Mouse (Mus musculus): ENCODE data around the gene Alk. TPM values are rescaled to one million over a fixed set of nuclear protein-coding genes. Genes with fewer than 3 reads are reported as not detected.

Alk gene
- total and polyA plus RNA-seq, 3 experiments: not detected

DNA sequence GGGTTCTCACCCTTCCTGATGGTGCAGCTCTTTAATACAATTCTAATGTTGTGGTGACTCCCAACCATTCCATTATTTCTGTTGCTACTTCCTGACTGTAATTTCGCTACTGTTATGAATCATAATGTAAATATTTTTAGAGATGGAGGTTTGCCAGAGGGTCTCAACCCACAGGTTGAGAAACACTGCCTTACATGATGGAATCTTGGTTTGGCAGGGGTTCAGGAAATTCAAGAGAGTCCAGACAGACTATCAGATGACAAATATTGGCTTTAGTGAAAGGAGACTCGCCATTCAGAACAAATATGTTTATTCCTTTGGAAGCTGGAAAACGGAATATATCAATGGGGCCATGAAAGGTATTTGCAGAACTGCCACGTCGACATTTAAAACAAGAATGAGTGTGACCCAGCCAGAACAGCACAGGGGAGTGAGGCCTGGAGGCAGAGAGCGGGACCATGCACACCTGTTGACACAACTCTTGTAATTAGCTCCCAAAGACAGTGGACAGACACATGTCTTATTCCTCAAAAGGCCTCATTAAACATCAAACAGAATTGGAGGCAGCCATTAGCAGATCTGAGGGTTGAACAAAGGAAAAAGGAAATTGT, 44.3 kb upstream of the Alk start:
- Histone ChIP-seq H3K4me3 (ENCODE audit: control insufficient read depth in 1 of 2, insufficient read depth in 1 of 2, low read depth in 2 of 2, low read length in 2 of 2) (no peak overlapping the region), H3K9me3 (replicated peaks; ENCODE audit: insufficient read depth, low read length) (no peaks in the 10 kb centered on the region), H3K4me1 (ENCODE audit: control insufficient read depth in 1 of 2, insufficient read depth in 2 of 2, low read length in 2 of 2) (peaks cover 0 to 3% of the 10 kb centered on the region in 2 experiments; a peak in 2 of 4 replicates), H3K36me3 (ENCODE audit: control insufficient read depth in 1 of 2, insufficient read depth in 2 of 2, low read length in 2 of 2) (no peaks in the 10 kb centered on the region), H3K79me2 (ENCODE audit: control insufficient read depth, insufficient read depth, low read length, poor library complexity) (no peaks in the 10 kb centered on the region), H3K9ac (ENCODE audit: control insufficient read depth, low read depth, low read length, poor library complexity, severe bottlenecking) (no peak overlapping the region), H3K27me3 (ENCODE audit: control insufficient read depth in 1 of 2, insufficient read depth in 2 of 2, low read length in 2 of 2) (no peaks in the 10 kb centered on the region; a peak in 1 of 4 replicates), H3K27ac (ENCODE audit: control insufficient read depth, low read depth, low read length) (no peak overlapping the region)
- no peak for TF ChIP-seq HCFC1 (IDR thresholded peaks at IDR 0.05; ENCODE audit: low read depth, low read length)
- TF ChIP-seq RCOR1 (IDR thresholded peaks at IDR 0.05; ENCODE audit: low read depth, low read length): no peak
- TF ChIP-seq RAD21 (IDR thresholded peaks at IDR 0.05; ENCODE audit: low read depth, low read length): no peak
- TF ChIP-seq ZKSCAN1 (IDR thresholded peaks at IDR 0.05; ENCODE audit: low read depth, low read length): no peak
- TF ChIP-seq UBTF (IDR thresholded peaks at IDR 0.05; ENCODE audit: borderline replicate concordance, insufficient read depth, low read depth, low read length): no peak
- no peak for TF ChIP-seq USF1 (IDR thresholded peaks at IDR 0.05; ENCODE audit: low read depth, low read length)
- no peak for TF ChIP-seq CHD1 (IDR thresholded peaks at IDR 0.05; ENCODE audit: low read depth, low read length)
- TF ChIP-seq MEF2A (IDR thresholded peaks at IDR 0.05; ENCODE audit: extremely low read depth, insufficient replicate concordance, low read depth, low read length, poor library complexity, severe bottlenecking): no peak
- no peak for TF ChIP-seq TCF12 (IDR thresholded peaks at IDR 0.05; ENCODE audit: low read depth, low read length)
- no peak for TF ChIP-seq USF2 (IDR thresholded peaks at IDR 0.05; ENCODE audit: borderline replicate concordance in 1 of 2, insufficient read depth in 1 of 2, low read depth in 1 of 2, low read length in 2 of 2)
- no peak for TF ChIP-seq NELFE (IDR thresholded peaks at IDR 0.05; ENCODE audit: low read depth, low read length)
- no peak for TF ChIP-seq MYB (IDR thresholded peaks at IDR 0.05; ENCODE audit: low read depth, low read length)
- no peak for TF ChIP-seq SMC3 (IDR thresholded peaks at IDR 0.05; ENCODE audit: low read depth, low read length)
- TF ChIP-seq TAL1 (IDR thresholded peaks at IDR 0.05; ENCODE audit: low read length): no peak
- TF ChIP-seq MAFK (IDR thresholded peaks at IDR 0.05; ENCODE audit: borderline replicate concordance, low read depth, low read length): no peak
- TF ChIP-seq ZMIZ1 (IDR thresholded peaks at IDR 0.05; ENCODE audit: low read depth, low read length): no peak
- no peak for TF ChIP-seq ETS1 (IDR thresholded peaks at IDR 0.05; ENCODE audit: low read depth, low read length)
- TF ChIP-seq CTCF (IDR thresholded peaks at IDR 0.05 in 2 of 3, conservative IDR thresholded peaks at IDR 0.05 in 1 of 3; ENCODE audit: control insufficient read depth in 1 of 3, insufficient read depth in 1 of 3, low read depth in 2 of 3, low read length in 3 of 3, poor library complexity in 1 of 3, severe bottlenecking in 1 of 3): no peak
- no peak for TF ChIP-seq ELF1 (IDR thresholded peaks at IDR 0.05; ENCODE audit: low read depth, low read length)
- no peak for DNase-seq (ENCODE audit: low read depth, low spot score)

DNA sequence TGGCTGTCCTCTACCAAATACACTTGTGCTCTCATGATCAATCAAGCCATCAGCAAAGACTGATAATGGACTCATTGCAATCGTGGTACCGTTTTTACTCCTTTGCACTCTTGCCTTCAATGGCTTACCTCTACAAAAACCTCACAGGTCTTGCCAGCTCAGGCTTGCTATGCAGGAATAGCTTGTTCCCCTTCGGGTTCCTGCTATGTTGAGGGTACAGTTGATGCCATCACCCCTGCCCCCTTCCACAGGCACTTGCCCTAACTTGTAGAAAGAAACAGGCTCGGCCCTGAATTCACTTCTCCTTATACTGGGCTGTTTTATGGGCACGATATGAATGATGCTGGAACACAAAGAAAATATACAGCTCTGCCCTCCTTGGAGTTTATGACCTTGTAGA, 41.7 kb upstream of the Alk start:
- DNase-seq (ENCODE audit: low read depth, low spot score): no peak
- H3K9ac ChIP-seq (ENCODE audit: control insufficient read depth, low read depth, low read length, poor library complexity, severe bottlenecking): no peak overlapping the region
- no peaks in the 10 kb centered on the region for H3K4me1 ChIP-seq (ENCODE audit: control insufficient read depth in 1 of 2, insufficient read depth in 2 of 2, low read length in 2 of 2)
- H3K36me3 ChIP-seq (ENCODE audit: control insufficient read depth in 1 of 2, insufficient read depth in 2 of 2, low read length in 2 of 2): no peaks in the 10 kb centered on the region
- no peak overlapping the region for H3K4me3 ChIP-seq (ENCODE audit: control insufficient read depth in 1 of 2, insufficient read depth in 1 of 2, low read depth in 2 of 2, low read length in 2 of 2)
- no peaks in the 10 kb centered on the region for H3K79me2 ChIP-seq (ENCODE audit: control insufficient read depth, insufficient read depth, low read length, poor library complexity)
- H3K9me3 ChIP-seq (replicated peaks; ENCODE audit: insufficient read depth, low read length): no peaks in the 10 kb centered on the region
- no peaks in the 10 kb centered on the region; a peak in 1 of 4 replicates for H3K27me3 ChIP-seq (ENCODE audit: control insufficient read depth in 1 of 2, insufficient read depth in 2 of 2, low read length in 2 of 2)
- H3K27ac ChIP-seq (ENCODE audit: control insufficient read depth, low read depth, low read length): no peak overlapping the region
- TF ChIP-seq TBP (IDR thresholded peaks at IDR 0.05; ENCODE audit: low read depth, low read length) (no peak), SMC3 (IDR thresholded peaks at IDR 0.05; ENCODE audit: low read depth, low read length) (no peak), NELFE (IDR thresholded peaks at IDR 0.05; ENCODE audit: low read depth, low read length) (no peak), USF2 (IDR thresholded peaks at IDR 0.05; ENCODE audit: borderline replicate concordance in 1 of 2, insufficient read depth in 1 of 2, low read depth in 1 of 2, low read length in 2 of 2) (no peak), MEF2A (IDR thresholded peaks at IDR 0.05; ENCODE audit: extremely low read depth, insufficient replicate concordance, low read depth, low read length, poor library complexity, severe bottlenecking) (no peak), MAZ (IDR thresholded peaks at IDR 0.05; ENCODE audit: low read depth, low read length) (no peak), BHLHE40 (IDR thresholded peaks at IDR 0.05; ENCODE audit: borderline replicate concordance, low read depth, low read length) (no peak), MYB (IDR thresholded peaks at IDR 0.05; ENCODE audit: low read depth, low read length) (no peak), GATA1 (IDR thresholded peaks at IDR 0.05; ENCODE audit: low read depth, low read length) (no peak), CHD1 (IDR thresholded peaks at IDR 0.05; ENCODE audit: low read depth, low read length) (no peak)

All from MEL (cell line).